Mouse (Mus musculus): ENCODE results near the gene Pitpnm3.
A peak's percentile ranks its signal among the peaks of the same experiment; 100 is the strongest.

The Pitpnm3 gene

GRCm38 (mm10) chr11:72095994-72096393 lies 39.6 kb downstream of the Pitpnm3 start:
- DNase-seq (ENCODE audit: extremely low read depth, low read depth), result no peak

GRCm38 (mm10) chr11:72094442-72094841 lies 41.1 kb downstream of the Pitpnm3 start:
- DNase-seq (ENCODE audit: extremely low read depth, low read depth), result no peak

- DNase-seq (ENCODE audit: extremely low read depth, low read depth), result no peak
Observed at GRCm38 (mm10) chr11:72092390-72092789, 43.2 kb downstream of the Pitpnm3 start.

GRCm38 (mm10) chr11:72086251-72087046 lies 49.1 kb downstream of the Pitpnm3 start:
- no peak for DNase-seq (ENCODE audit: extremely low read depth, low read depth)

GRCm38 (mm10) chr11:72084337-72084736 lies 51.2 kb downstream of the Pitpnm3 start:
- DNase-seq (ENCODE audit: extremely low read depth, low read depth), result no peak

DNA sequence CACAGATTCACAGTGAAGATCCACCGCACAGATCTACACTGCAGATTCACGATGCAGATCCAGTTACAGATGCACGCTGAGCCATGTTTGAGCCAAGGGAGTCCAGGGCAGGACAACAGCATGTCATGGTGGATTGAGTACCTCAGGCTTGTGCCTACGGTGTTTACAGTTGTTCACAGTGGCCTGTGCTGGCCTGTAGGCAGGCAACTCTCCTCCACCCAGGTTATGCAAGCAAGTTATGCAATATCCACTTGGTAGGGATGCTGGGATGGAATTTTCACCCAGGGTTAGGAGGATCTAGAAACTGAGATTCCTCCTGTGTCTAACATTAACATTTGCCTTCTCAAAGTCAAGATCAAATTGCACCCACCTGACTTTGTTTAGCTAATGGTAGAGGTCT lies 53.0 kb downstream of the Pitpnm3 start:
- no peak for DNase-seq (ENCODE audit: extremely low read depth, low read depth)

DNA sequence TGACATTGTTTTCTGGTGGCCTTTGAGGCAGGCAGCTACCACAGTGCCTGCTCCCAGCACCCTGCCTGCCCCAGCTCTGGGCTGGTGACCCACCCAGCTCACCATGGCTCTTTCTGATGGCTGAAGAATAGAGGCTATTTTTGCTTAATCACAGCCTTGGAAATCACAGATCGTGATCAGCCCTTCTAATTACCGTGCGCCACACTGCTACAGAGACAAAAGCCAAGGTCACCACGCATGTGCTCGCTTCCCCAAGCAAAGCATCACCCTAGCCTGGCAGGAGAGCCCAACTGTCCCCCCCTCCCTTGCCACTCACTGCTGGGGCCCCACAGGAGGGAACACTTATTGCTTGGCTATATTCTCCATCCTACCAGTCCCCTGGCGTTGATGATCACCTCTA lies 55.1 kb downstream of the Pitpnm3 start:
- no peak for DNase-seq (ENCODE audit: extremely low read depth, low read depth)

GRCm38 (mm10) chr11:72078647-72079046 lies 56.9 kb downstream of the Pitpnm3 start:
- DNase-seq (ENCODE audit: extremely low read depth, low read depth), result no peak

DNA sequence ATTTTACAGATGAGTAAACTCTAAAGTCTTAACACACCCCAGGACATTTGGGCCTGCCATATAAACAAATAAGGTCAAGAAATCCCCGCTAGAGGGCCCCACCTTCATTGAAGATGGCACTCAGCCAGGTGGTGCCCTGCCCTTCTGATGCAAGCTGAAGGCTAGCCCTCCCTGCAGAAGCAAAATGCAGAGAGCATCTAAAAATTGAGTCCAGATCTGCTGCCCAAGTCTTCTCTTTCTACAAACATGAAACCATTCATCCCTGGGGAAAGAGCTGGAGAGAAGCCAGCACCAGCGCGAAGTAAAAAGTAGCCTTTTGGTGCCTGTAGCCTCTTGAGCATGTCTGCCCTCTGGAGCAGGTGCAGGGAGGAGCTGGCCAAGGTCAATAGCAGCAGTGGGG lies 57.5 kb downstream of the Pitpnm3 start:
- DNase-seq (ENCODE audit: extremely low read depth, low read depth), result no peak

GRCm38 (mm10) chr11:72074230-72074629 lies 61.3 kb downstream of the Pitpnm3 start:
- DNase-seq (ENCODE audit: extremely low read depth, low read depth), result no peak

DNA sequence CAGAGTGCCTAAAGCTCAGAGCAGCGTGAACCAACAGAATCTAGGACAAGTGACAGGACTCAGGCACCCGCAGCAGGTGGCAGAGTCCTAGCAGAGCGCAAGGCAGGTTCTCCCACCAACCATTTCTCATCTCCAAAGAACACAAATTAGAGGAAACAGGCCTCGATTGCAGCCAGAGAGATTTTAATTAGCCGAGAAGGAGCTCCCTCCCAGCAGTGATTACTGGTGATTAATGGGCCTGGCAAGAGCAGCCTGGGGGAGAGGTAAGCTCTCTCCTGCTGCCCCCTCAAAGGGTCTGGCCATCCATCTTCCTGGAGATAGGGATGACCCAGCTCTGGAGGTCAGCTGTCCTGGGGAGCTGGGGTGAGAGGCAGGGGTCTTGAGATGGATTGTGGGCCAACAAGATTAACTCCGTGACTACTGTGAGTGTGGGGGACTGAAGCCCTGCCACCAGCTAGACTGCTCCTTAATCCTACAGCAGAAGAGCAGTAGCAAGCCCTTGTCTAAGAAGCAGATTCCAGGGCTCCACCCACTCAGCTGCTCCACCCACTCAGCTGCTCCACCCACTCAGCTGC lies 63.2 kb downstream of the Pitpnm3 start:
- DNase-seq (ENCODE audit: extremely low read depth, low read depth), result no peak

- DNase-seq (ENCODE audit: extremely low read depth, low read depth), result no peak
Observed at GRCm38 (mm10) chr11:72070733-72071132, 64.8 kb downstream of the Pitpnm3 start.

- DNase-seq (ENCODE audit: extremely low read depth, low read depth), result no peak
Observed at GRCm38 (mm10) chr11:72068026-72068425, 67.6 kb downstream of the Pitpnm3 start.

DNA sequence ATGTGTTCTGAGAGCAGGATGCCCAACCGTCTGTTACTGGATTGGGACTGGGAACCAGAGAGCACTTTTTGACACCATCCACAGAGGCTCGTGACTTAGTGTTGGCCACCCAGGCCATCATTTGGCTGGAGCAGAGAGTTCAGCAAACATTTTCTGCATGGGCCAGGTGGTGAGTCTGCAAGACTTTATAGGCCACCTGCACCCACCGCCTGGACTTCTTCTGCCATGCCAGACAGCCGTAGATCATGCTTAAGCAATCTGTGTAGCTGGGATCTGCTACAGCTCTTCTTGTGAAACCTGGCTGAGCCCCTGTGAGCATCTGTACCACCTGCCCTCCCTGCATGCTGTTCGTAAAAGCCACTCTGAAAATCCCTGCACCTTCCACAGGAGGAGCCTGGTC lies 68.3 kb downstream of the Pitpnm3 start:
- no peak for DNase-seq (ENCODE audit: extremely low read depth, low read depth)

GRCm38 (mm10) chr11:72066330-72066729 lies 69.2 kb downstream of the Pitpnm3 start:
- no peak for DNase-seq (ENCODE audit: extremely low read depth, low read depth)

GRCm38 (mm10) chr11:72065103-72065502 lies 70.5 kb downstream of the Pitpnm3 start:
- no peak for DNase-seq (ENCODE audit: extremely low read depth, low read depth)

- DNase-seq (ENCODE audit: extremely low read depth, low read depth), result no peak
Observed at GRCm38 (mm10) chr11:72064414-72064813, 71.2 kb downstream of the Pitpnm3 start.

GRCm38 (mm10) chr11:72061093-72061620 lies 74.4 kb downstream of the Pitpnm3 start:
- no peak for DNase-seq (ENCODE audit: extremely low read depth, low read depth)

- no peak for DNase-seq (ENCODE audit: extremely low read depth, low read depth)
Observed at GRCm38 (mm10) chr11:72060416-72060815, 75.2 kb downstream of the Pitpnm3 start.

DNA sequence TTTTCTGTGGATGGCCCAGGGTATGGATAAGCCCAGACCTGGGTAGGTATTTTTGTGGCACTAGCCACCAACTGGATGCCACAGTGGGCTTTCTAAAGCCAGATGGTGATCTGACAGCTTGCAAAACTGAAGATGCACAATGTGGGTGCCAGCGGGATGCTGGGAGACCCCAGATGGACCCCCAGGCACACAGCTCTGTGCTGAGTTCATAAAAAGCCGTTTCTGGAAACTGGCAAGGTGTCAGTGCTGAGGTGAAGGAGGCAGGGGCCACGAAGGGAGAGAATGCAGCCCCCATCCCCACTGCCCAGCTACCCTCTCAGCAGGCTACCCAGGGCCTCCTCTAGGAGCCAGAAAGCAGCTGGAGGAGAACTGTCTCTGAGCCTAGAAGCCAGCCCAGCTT lies 78.4 kb downstream of the Pitpnm3 start:
- no peak for DNase-seq (ENCODE audit: extremely low read depth, low read depth)

DNA sequence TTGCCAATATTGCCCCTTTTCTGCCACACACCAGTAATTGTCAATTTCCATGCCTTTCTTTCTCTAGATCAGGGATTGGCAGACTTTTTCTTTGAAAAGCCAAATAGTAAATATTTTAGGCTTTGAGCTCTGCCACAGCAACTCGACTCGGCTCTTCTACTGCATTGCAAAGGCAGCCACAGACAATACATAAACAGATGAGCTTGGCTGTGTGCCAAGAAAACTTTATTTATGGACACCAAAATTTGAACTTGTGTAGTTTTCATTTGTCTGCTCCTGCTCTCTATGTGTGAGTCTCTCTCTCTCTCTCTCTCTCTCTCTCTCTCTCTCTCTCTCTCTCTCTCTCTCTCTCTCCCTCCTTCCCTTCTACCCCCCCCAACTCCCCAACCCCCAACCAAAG lies 80.4 kb downstream of the Pitpnm3 start:
- no peak for DNase-seq (ENCODE audit: extremely low read depth, low read depth)

DNA sequence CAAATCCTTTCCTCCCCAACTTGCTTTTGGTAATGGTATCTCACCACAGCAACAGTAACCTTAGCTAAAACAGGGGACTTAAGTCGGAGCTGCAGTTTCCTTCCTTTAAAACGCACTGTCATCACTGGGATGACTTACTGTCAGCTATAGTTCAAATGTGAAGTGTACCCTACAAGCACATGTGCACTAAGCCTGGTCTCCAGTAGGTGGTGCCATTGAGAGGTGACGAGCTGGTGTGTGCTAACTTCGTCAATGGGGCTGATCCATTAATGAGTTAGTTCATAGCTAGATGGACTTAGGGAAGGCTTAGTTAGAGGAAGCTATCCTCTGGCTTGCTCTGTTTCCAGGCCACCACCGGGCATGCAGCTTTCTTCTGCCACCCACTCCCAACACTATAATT lies 82.9 kb downstream of the Pitpnm3 start:
- DNase-seq (ENCODE audit: extremely low read depth, low read depth), result peak; percentile 60

DNA sequence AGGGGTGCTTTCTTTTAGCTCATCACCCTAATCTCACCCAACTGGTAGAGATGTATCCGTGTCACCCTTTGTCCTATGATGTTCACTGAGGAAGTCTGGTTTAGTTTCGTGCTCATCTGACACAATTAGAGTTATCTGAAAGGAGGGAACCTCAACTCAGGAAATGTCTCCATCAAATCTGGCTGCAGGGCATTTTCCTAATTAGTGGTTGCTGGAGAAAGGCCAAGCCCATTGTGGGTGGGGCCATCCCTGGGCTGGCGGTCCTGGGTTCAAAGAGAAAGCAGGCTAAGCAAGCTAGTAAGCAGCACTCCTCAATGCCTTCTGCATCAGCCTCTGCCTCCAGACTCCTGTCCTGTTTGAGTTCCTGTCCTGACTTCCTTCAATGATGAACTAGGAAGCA lies 83.4 kb downstream of the Pitpnm3 start:
- DNase-seq (ENCODE audit: extremely low read depth, low read depth), result no peak
